Mouse (Mus musculus): ENCODE results near the gene Ap1g1. TPM values are rescaled to one million over a fixed set of nuclear protein-coding genes. Genes with fewer than 3 reads are reported as not detected.
"Not testable (repeated sequence)": the region's sequence is repeated elsewhere in the genome, so short reads cannot be mapped to it uniquely, and the experiment has no call there.

Gene Ap1g1
- total RNA-seq, 2 experiments from 2014 or later = 32.0 to 32.6 TPM

DNA sequence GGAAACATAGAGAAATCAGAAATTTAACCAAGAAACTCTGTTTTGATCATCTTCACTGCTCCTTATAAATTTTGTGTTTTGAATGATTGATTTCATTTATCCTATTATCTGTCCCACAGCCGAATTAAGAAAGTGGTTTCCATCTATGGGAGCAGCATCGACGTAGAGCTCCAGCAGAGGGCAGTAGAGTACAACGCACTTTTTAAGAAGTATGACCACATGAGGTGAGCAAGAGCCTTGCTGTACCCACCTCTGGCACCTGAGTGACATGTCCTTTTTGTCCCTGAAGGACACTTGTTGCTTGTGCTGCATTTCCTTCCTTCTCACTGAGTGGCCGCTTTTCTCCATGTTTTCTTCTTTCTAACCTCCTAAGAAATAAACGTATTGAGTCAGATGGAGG lies 75.1 kb downstream of the Ap1g1 start:
- DNase-seq = peak; percentile 30
- intact Hi-C loops (cut with DNase I; ENCODE audit: low total_unique reads) = loop anchor here (5.0 kb wide), 1 partner anchor 64 kb away; no protein-coding TSS in a partner anchor

DNA sequence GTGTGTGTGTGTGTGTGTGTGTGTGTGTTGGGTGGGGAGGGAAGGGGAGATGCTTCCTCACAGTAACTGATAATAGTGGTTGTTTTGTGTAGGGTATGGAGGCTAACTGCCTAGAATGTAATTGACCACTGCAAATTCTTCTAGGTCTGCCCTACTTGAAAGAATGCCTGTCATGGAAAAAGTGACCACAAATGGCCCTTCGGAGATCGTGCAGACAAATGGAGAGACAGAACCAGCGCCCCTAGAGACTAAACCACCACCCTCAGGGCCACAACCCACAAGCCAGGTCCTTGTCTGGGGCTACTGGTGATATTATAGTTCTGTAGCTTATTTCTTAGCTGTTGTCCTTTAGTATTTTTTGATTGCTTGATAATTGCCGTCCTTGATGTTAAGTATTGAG lies 76.2 kb downstream of the Ap1g1 start:
- intact Hi-C loops (cut with DNase I; ENCODE audit: low total_unique reads) = loop anchor here (5.0 kb wide), 1 partner anchor 63 kb away; no protein-coding TSS in a partner anchor

DNA sequence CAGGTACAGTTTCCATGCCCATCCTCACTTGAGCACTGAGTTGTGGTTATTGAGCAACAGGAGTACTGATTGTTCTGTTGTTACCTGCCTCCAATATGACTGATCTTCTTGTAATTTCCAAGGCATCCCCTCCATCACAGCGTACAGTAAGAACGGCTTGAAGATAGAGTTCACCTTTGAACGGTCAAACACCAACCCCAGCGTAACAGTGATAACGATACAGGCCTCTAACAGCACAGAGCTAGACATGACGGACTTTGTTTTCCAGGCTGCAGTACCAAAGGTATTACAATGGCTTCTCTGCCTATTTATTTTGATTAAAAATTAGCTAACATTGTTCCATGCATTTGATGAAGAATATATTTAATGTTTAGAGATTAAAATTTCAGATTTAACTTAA lies 77.1 kb downstream of the Ap1g1 start:
- intact Hi-C loops (cut with DNase I; ENCODE audit: low total_unique reads) = no loop called here
- DNase-seq = no peak

More for the DNA sequence above, 76.2 kb downstream of the Ap1g1 start:
- no peak for DNase-seq

DNA sequence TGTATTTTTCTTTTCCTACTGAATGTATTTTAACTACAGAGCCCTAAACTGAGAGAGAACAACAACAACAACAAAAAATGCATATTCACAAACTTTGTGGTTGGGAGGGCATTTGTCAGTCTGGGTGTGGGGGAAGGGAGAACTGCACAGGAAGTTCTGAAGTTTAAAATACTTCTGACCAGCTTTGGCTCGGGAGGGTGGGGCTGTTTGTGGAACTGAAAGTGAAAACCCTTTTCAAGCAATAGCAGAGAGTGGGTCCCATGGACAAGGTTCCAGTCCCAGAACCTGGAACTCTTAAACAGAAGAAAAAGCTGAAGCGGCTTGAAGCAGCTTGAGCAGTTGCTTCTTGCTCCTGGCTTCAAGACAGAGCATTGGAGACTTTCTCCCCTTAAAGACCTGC lies 85.0 kb downstream of the Ap1g1 start:
- intact Hi-C loops (cut with DNase I; ENCODE audit: low total_unique reads) = loop anchor here (5.0 kb wide), 1 partner anchor 44 kb away; no protein-coding TSS in a partner anchor
- peak; percentile 27 for DNase-seq

DNA sequence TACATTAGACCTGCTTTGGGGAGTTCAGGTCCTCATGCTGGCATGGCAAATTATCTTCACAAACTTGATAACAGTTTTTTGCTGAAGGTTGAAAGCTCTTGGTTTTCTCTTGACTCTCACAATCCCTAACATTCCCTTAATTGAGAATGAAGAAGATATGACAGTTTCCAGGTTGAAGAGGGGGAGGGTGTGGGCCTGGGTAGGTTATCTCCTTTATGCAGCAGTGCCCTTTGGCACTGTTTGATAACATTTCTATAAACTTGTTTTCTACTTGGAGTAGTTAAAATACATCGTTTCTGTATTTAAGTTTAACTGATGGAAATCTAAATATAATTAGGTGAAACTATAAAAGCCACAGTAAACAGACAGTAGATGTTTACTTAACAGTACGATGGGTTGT lies 86.4 kb downstream of the Ap1g1 start:
- intact Hi-C loops (cut with DNase I; ENCODE audit: low total_unique reads) = loop anchor here (5.0 kb wide), 1 partner anchor 43 kb away; no protein-coding TSS in a partner anchor
- no peak for DNase-seq

DNA sequence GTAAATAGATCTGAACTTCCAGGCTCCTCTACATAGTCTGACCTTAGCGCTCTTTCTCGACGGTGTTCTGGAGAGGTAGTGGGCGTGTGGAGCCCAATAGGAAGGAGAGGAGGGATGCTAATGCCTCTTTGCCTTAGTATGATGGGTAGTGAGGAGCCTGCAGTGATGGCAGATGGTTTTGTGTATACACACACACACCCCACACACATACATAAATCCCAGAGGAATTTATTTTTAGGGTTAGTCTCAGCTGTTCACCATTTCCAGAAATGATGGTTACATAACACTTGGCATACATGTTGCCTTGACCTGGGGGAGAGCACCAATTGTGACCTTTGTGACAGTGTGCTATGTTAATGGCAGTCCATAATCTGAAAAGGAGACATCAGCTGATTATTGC lies 87.2 kb downstream of the Ap1g1 start:
- intact Hi-C loops (cut with DNase I; ENCODE audit: low total_unique reads) = no loop called here
- no peak for DNase-seq

DNA sequence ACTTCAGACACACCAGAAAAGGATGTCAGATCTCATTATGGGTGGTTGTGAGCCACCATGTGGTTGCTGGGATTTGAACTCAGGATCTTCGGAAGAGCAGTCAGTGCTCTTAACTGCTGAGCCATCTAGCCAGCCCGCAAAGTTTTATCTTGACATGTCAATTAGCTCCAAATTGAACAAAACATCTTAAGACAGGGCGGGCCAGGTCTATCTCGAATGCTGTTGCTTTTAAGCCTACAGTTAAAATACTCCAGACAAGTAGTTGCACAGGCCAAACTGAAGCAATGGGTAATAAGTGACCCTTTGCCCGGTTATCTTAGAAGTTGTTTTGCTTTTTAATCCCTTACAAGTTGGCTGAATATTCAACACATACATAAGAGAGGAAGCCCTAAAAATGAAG lies 88.3 kb downstream of the Ap1g1 start:
- intact Hi-C loops (cut with DNase I; ENCODE audit: low total_unique reads) = no loop called here
- DNase-seq = no peak

DNA sequence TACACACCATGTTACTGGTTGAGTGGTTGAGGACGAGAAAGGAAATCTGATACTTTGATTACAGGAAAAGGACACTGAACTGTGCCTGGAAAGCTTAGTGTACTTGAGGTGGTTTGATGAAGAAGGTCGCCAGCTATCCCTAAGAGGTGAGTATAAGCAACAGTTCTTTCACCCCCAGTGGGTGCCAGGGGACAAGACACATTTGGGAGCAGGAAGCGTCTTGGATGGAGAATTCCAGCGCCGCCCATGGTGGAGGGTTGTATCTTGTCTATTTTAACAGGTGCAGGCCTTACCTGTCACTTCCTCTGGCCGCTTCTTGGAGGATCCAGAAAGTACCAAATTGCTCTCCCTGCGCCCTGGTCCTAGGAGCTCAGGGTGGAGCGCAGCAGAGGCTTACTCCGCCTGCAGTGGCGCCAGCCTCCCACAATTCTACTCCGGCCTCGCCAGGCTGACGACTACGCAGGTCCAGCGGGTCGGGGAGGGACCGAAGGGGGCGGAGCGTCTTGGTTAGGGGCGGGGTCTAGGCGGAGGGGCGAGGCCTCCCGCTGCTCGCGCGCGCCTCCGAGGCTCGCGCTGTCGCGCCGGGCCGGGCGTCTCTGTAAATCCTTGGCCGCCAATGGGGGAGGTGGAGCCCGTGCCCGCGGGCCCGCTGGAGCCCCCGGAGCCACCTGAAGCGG lies 89.8 kb downstream of the Ap1g1 start, which contains the start of gene Phlpp2:
Phlpp2 (plus strand) TSS at position 540 of the 677 bp plus-strand sequence.
- intact Hi-C loops (cut with DNase I; ENCODE audit: low total_unique reads) = no loop called here
- DNase-seq = peak; percentile 97

DNA sequence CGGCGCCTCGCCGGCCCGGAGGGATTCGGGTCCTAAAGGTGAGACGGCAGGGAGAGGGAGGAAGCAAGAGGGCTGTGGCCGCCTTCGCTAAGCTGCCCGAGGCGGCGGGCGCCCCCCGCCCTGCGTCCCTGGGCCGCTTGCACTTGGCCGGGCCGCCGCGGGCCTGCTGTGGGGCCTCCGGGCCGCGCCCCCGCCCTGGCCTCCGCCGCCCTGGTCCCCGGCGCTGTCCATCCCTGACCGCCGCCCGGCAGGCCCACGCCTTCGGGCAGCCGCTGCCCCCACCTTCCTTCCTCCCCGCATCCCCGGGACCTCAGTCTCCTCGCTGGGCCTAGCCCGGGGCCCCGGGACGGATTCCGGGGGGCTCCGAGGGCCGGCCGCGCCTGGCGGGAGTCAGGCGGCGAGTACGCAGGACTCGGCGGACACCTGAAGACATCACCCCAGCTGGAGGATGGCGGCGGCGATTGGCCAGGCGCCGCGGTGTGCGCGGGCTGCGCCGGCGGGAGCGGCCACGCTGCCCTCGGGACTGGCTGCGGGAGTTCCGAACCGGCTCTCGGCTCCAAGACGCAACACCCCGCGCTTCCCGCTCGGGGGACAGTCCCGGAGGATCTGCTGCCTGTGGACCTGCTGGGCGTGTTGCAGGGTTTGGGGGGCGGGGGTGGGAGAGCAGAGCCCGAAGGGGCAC lies 90.5 kb downstream of the Ap1g1 start:
- DNase-seq = no peak
- intact Hi-C loops (cut with DNase I; ENCODE audit: low total_unique reads) = no loop called here

DNA sequence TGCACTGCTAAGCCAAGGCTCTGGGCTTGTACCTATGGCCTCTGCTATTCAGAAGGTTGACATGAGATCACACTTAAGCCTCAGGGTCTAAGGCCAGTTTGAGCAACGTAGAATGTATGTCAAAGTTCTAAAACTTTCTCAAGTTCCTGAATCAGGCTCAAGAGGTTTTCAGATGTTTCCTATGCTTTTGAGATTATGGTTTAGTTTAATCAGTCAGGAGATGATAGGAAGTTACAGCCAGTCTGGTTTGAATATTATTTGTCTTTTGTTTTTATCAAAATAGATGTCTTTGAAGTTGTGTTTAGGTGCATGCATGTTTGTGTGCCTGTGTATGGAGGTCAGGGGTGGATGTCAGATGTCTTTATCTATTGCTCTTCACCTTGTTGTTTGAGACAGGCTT lies 92.7 kb downstream of the Ap1g1 start:
- intact Hi-C loops (cut with DNase I; ENCODE audit: low total_unique reads) = no loop called here
- no peak for DNase-seq

DNA sequence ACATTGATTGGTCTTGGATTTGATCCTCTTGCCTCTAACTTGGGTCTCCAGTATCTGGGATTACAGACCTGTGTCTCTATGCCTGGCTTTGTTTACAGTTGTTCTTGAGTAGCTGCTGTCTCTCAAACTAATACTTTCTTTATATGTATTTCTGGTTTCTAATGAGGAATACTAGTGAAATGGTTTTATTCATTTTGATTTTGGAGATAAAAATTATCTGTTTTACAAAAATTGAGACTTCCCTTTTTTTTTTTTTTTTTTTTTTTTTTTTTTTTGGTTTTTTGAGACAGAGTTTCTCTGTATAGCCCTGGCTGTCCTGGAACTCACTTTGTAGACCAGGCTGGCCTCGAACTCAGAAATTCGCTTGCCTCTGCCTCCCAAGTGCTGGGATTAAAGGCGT lies 95.4 kb downstream of the Ap1g1 start:
- intact Hi-C loops (cut with DNase I; ENCODE audit: low total_unique reads) = not testable (repeated sequence)

DNA sequence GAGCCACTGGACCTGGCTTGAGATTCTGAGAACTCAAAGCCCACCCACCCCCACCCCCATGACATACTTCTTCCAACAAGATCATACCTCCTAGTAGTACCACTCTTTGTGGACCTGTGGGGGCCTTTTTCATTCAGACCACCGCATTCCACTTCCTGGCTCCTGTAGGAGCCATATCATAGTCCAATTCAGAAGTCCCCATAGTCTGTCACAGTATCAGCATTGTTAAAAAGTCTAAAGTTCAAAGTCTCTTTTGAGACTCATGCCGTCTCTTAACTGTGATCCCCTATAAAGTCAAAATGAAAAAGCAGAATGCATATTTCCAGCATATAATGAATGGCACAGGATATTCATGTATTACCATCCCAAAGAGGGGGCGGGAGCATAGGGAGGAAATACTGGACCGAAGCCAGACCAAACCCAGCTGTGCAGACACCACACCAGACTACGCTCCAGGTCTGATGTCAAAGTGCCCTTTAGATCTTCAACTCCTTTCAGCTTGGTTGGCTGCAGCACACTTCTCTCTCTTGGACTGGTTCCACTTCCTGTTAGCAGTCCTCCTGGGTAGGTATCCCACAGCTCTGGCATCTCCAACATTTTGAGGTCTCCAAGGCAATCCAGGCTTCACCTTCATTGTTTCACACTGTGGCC lies 101.8 kb downstream of the Ap1g1 start:
- DNase-seq = no peak
- intact Hi-C loops (cut with DNase I; ENCODE audit: low total_unique reads) = no loop called here

More for the DNA sequence above, 95.4 kb downstream of the Ap1g1 start:
- DNase-seq = not testable (repeated sequence)

DNA sequence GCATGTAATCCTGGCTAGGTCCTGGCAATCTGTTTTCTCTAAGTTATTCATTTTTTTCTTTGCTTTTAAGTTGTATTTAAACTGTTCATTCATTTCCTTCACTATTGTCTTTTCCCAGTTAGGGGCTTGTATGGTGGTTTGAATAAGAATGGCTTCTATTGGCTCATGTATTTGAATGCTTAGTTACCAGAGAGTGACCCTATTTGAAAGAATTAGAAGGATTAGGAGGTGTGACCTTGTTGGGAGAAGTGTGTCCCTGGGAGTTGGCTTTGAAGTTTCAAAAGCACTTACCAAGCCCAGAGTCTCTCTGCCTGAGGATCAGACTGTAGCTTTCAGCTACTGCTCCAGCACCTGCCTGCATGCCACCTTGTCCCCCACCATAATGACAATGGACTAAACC lies 106.9 kb downstream of the Ap1g1 start:
- intact Hi-C loops (cut with DNase I; ENCODE audit: low total_unique reads) = no loop called here
- DNase-seq = no peak

DNA sequence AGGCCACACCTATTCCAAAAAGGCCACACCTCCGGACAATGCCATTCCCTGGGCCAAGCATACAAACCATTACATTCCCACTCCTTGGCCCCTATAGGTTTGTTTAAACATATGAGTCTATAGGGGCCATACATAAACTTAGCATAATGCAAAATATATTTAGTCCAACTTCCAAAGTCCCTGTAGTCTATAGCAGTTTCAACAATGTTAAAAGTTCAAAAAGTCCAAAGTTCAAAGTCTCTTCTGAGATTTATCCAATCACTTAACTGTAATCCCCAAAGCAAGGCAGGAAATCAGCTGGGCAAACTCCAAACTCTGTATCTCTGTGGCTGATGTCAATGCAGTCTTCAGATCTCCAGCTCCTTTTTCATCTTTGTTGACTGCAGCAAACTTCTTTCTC lies 110.9 kb downstream of the Ap1g1 start:
- intact Hi-C loops (cut with DNase I; ENCODE audit: low total_unique reads) = no loop called here
- no peak for DNase-seq

DNA sequence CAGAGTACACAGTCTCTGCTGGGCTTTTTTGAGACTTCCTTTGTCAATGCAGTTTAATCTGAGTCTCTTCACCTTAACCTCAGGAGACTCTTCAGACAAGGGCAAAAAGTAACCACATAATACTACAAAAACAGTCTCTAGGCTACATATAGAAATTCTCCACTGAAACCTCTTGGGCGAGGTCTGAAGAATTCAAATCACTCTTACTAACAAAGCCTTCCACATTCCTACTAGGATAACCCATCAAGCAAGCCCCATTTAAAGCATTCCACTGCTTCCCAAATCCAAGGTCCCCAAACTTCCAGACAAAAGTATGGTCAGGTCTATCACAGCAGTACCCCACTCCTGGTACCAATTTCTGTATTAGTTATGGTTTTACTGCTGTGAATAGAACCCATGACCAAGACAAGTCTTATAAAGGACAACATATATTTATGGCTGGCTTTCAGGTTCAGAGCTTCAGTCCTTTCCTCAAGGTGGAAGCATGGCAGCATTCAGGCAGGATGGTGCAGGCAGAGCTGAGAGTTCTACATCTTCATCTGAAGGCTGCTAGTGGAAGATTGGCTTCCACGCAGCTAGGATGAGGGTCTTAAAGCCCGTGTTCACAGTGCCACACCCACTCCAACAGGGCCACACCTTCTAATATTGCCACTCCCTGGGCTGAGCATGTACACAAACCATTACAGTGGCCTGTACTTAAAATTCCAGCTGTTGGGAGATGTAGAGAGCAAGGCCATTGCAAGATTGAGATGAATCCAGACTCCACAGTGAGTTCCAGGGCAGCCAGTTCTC lies 112.6 kb downstream of the Ap1g1 start:
- DNase-seq = no peak
- intact Hi-C loops (cut with DNase I; ENCODE audit: low total_unique reads) = no loop called here

DNA sequence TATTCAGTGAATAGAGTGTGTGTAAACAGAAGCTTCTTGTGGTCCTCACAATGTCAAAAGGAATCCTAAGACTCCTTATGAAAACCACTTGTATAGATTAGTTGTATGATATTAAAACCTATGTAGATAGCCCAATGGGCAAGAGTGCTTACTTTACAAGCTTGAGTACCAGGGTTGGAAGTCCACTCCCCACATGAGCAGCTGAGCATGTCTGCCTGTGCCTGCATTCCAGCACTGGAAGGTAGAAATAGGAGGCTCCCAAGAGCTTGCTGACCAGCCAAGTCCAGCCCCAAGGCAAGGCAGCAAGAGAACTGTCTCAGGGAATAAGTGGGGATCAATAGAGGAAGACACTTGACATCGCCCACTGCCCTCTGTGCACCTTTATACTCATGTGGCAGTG lies 116.3 kb downstream of the Ap1g1 start:
- DNase-seq = no peak
- intact Hi-C loops (cut with DNase I; ENCODE audit: low total_unique reads) = no loop called here

DNA sequence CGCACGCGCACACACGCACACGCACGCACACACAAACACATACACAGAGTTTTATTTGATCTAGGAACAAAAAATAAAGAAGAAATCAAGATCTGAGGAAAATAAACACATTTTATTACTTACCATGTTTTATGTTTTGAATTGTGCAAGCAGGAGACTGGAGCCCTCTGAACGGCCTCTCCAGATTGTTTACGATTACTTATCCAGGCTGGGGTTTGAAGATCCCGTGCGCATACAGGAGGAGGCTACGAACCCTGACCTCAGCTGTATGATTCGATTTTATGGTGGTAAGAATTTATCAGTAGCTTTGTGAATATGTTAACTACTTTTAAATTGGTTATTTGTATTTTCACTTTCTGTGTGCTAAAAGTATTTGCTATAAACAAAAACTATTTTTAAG lies 117.0 kb downstream of the Ap1g1 start:
- DNase-seq = no peak
- intact Hi-C loops (cut with DNase I; ENCODE audit: low total_unique reads) = no loop called here

DNA sequence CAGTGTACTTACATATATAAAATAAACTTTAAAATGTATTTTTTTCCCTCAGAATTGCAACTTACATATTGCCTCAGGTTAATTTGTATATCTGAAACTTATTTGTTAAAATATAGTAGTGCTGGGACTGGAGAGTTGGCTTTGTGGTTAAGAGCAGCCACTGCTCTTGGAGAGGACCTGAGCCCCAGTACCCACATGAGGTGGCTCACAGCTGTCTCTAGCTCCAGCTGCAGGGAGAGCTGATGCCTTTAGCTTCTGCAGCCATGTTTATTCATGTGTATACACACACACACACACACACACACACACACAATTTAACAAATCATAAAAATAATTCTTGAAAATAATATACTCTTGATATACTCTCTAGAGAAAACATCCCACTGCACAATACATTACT lies 124.0 kb downstream of the Ap1g1 start:
- intact Hi-C loops (cut with DNase I; ENCODE audit: low total_unique reads) = no loop called here
- no peak for DNase-seq

DNA sequence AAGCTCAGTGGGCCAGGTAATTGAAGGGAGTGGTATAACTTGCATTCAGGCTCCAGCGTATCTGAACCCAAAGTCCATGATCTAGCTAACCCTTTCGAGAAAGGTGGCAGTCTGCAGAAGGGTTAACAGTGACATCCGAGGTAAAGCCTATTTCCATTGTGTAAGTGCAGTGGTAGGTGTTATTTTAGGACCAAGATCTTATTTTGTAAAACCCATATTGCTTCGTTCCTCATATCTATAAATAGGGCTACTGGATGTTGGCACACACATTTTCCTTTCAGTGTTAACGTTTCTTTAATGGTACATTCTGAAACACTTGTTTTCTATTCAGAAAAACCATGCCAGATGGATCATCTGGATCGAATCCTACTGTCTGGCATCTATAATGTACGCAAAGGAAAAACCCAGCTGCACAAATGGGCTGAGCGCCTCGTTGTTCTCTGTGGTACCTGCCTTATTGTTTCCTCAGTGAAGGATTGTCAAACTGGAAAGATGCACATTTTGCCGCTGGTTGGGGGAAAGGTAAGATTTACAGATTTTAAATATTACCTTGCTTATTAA lies 125.6 kb downstream of the Ap1g1 start:
- no peak for DNase-seq
- intact Hi-C loops (cut with DNase I; ENCODE audit: low total_unique reads) = no loop called here
